Comparison of ENCODE assay signal across 32 mouse cellular contexts in genomic region chrX:127091282-127091681, GRCm38 (mm10). TPM values are rescaled to one million over a fixed set of nuclear protein-coding genes. Genes with fewer than 3 reads are reported as not detected.
DNase-seq lines count a peak whose midpoint lies in the region; ATAC-seq and TF ChIP-seq lines count a peak whose summit lies in the region.
"Had no signal": no experiment of that assay in that cellular context is flagged by ENCODE, and none has a peak within 500 bp of the region (broad histone marks: within the 10 kb centered on the region; RNA-seq: fewer than 3 reads in every experiment).

No protein-coding gene starts in this region.

- no peaks in the 10 kb centered on the region for H3K36me3 ChIP-seq in ES-Bruce4 (ENCODE audit: control insufficient read depth, insufficient read depth, low read length, poor library complexity, severe bottlenecking)
- H3K36me3 ChIP-seq in intestine, embryonic 15.5 days = no peaks in the 10 kb centered on the region
- no peaks in the 10 kb centered on the region for H3K36me3 ChIP-seq in heart, embryonic 11.5 days (ENCODE audit: control insufficient read depth, insufficient read depth, low read length)
- H3K36me3 ChIP-seq: G1E had no signal

- DNase-seq in ES-CJ7 (ENCODE audit: low read depth, low spot score) (peak; percentile 54), R1 (ENCODE audit: low read depth, low spot score) (peak; percentile 88), ZHBTc4 (ENCODE audit: low read depth, low spot score) (peak; percentile 61)
- no peak for DNase-seq in gastrocnemius, postnatal 10 days
- DNase-seq in thymus, postnatal 4 days = no peak
- DNase-seq: adrenal gland, adult 2 months; adrenal gland, adult 8-10 months; adrenal gland, postnatal 10 days; adrenal gland, postnatal 14 days; adrenal gland, postnatal 25 days; adrenal gland, postnatal 36 days; B cell, adult 2 months; cerebellum, adult 11 months; cerebellum, adult 11-12 months; cerebellum, adult 18-20 months; cerebellum, adult 2 months; cerebellum, adult 8-10 months; cerebellum, adult 9-10 months had no signal

- H3K4me1 ChIP-seq in ES-Bruce4 (ENCODE audit: control insufficient read depth, insufficient read depth, low read length) = no peaks in the 10 kb centered on the region
- H3K4me1 ChIP-seq in intestine, embryonic 15.5 days (replicated peaks) = no peaks in the 10 kb centered on the region
- no peaks in the 10 kb centered on the region for H3K4me1 ChIP-seq in heart, embryonic 11.5 days (ENCODE audit: control insufficient read depth, insufficient read depth, low read length)

- TF ChIP-seq POLR2A in ES-Bruce4 (IDR thresholded peaks at IDR 0.05; ENCODE audit: insufficient read depth, low read length) = no peak

- no peak for ATAC-seq in intestine, embryonic 15.5 days
- ATAC-seq in heart, embryonic 11.5 days (replicated peaks; ENCODE audit: insufficient number of reproducible peaks, low FRiP score, low TSS enrichment) = no peak
- ATAC-seq: activated CD4-positive, CD25-positive, alpha-beta regulatory T cell, adult 4 months; CD4-positive, CD25-positive, alpha-beta regulatory T cell, adult 4 months; Patski had no signal

- H3K4me3 ChIP-seq in ES-Bruce4 (ENCODE audit: low read depth, low read length) = no peak overlapping the region
- no peak overlapping the region for H3K4me3 ChIP-seq in intestine, embryonic 15.5 days (replicated peaks)
- H3K4me3 ChIP-seq in heart, embryonic 11.5 days (ENCODE audit: low read depth, low read length) = no peak overlapping the region

- peaks cover 2% of the 10 kb centered on the region; the same call in 1 of the 2 replicates for H3K9me3 ChIP-seq in ES-Bruce4 (replicated peaks; ENCODE audit: control insufficient read depth, insufficient read depth, low read length, poor library complexity, severe bottlenecking)
- no peaks in the 10 kb centered on the region for H3K9me3 ChIP-seq in intestine, embryonic 15.5 days
- no peaks in the 10 kb centered on the region for H3K9me3 ChIP-seq in heart, embryonic 11.5 days (replicated peaks; ENCODE audit: control insufficient read depth, low read length)
- H3K9me3 ChIP-seq: G1E had no signal

- no peaks in the 10 kb centered on the region for H3K27me3 ChIP-seq in ES-Bruce4 (ENCODE audit: control insufficient read depth, insufficient read depth, low read length, poor library complexity, severe bottlenecking)
- H3K27me3 ChIP-seq in intestine, embryonic 15.5 days (replicated peaks) = no peaks in the 10 kb centered on the region
- no peaks in the 10 kb centered on the region for H3K27me3 ChIP-seq in heart, embryonic 11.5 days (ENCODE audit: control insufficient read depth, insufficient read depth, low read length)
- H3K27me3 ChIP-seq: CH12.LX, Patski had no signal

- TF ChIP-seq EP300 in ES-Bruce4 (IDR thresholded peaks at IDR 0.05; ENCODE audit: insufficient read depth, low read depth, low read length) = no peak

- H3K27ac ChIP-seq in ES-Bruce4 (ENCODE audit: insufficient read depth, low read length) = peak overlapping the region; percentile 56
- H3K27ac ChIP-seq in intestine, embryonic 15.5 days = no peak overlapping the region
- H3K27ac ChIP-seq in heart, embryonic 11.5 days (ENCODE audit: low read depth, low read length) = no peak overlapping the region

- TF ChIP-seq CTCF in ES-Bruce4 (IDR thresholded peaks at IDR 0.05; ENCODE audit: low read depth, low read length) = no peak

- 59% methylated on average over 2 of the region's 2 CpGs for WGBS in intestine, embryonic 15.5 days
- WGBS in heart, embryonic 11.5 days (ENCODE audit: insufficient replicate concordance) = 55% methylated on average over 2 of the region's 2 CpGs

- no peak overlapping the region for H3K4me2 ChIP-seq in intestine, embryonic 15.5 days (replicated peaks)
- no peak overlapping the region for H3K4me2 ChIP-seq in heart, embryonic 11.5 days

- H3K9ac ChIP-seq in ES-Bruce4 (ENCODE audit: low read depth, poor library complexity, severe bottlenecking) = no peak overlapping the region
- H3K9ac ChIP-seq in intestine, embryonic 15.5 days = no peak overlapping the region
- H3K9ac ChIP-seq in heart, embryonic 11.5 days (ENCODE audit: low read depth, low read length) = no peak overlapping the region

RNA-seq across cellular contexts. Expression of gene Gm382, which starts 51.5 kb away (rescaled TPM):
- polyA plus RNA-seq in ES-Bruce4 (2011; ENCODE audit: insufficient read depth, insufficient read length, low read depth, missing spikeins) = not detected in 2 replicates
- not detected for total RNA-seq in gastrocnemius, postnatal 10 days (2021)
- not detected in 2 replicates for polyA plus RNA-seq in intestine, embryonic 15.5 days (2015; fragmentation: Nextera tagmentation; extraction: Ambion mirVana)
- not detected in 2 replicates for polyA plus RNA-seq in heart, embryonic 11.5 days (2014; fragmentation: Nextera tagmentation; extraction: Ambion mirVana)
- total RNA-seq: adrenal gland, adult 18-20 months; adrenal gland, adult 2 months; adrenal gland, adult 8-10 months; adrenal gland, postnatal 10 days; adrenal gland, postnatal 14 days; adrenal gland, postnatal 25 days; adrenal gland, postnatal 36 days; adrenal gland, postnatal 4 days; CH12.LX; ES-E14; G1E; MEL had no signal
- polyA plus RNA-seq: activated CD4-positive, CD25-positive, alpha-beta regulatory T cell, adult 4 months; adrenal gland, adult 2 months; brain, embryonic 14.5 days; C2C12; CD4-positive, CD25-positive, alpha-beta regulatory T cell, adult 4 months; cerebellum, adult 2 months; G1E; Patski had no signal

Comparison
In these comparisons a context has a peak if more than half of its experiments do, and no peak if none do; other contexts are left out.
1. DNase-seq: peak in ES-CJ7 (single experiment), R1 (single experiment) and ZHBTc4 (single experiment); none in gastrocnemius, postnatal 10 days (single experiment) and thymus, postnatal 4 days (single experiment).